Mouse (Mus musculus) cerebellum, adult 9-11 months (tissue): ENCODE results near the gene Ncapg.

ENCODE experiments used
- DNase-seq: peaks from one replicate; pipeline ENCODE4 v3.0.0; 2022

Ncapg gene

DNA sequence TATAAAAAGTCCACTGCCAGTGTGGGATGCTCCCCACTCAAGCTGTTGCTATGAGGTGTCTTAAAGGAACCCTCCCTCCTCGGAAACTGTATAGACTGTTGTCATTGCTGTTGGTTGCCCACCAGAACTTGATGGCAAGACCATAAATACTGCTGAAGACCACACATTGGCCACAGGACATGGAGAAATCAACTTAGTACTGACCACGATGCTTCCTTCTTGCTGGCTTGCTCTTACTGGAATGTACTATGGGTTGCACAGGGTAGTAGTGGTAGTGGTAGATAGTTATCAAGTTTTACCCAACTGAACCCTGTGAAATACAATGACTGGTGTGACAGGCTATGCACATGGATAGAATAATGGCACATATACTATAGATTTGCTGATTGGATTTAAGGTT is 37.1 kb downstream of the Ncapg start:
- no peak for DNase-seq

GRCm38 (mm10) chr5:45709653-45710052 is 39.9 kb downstream of the Ncapg start:
- no peak for DNase-seq

GRCm38 (mm10) chr5:45718848-45719488 is 49.2 kb downstream of the Ncapg start:
- no peak for DNase-seq

DNA sequence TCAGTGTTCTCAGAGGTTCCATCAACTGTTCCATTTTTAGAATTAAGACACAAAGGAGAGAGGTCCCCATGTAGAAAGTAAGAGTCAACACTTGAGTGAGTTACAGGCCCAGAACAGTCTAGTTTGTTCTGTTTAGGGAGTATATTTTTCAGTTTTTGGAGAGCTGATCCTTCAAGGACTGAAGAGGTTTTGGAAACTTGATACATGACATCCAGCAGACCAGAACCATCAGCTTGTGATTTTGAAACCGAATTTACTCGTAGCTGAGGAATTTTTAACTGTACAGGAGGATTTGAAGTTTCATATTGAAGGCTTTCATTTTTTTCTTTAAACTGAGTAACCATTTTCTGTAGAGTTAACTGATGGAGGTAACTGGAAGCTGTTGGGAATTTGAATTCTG is 64.0 kb downstream of the Ncapg start:
- DNase-seq = no peak

DNA sequence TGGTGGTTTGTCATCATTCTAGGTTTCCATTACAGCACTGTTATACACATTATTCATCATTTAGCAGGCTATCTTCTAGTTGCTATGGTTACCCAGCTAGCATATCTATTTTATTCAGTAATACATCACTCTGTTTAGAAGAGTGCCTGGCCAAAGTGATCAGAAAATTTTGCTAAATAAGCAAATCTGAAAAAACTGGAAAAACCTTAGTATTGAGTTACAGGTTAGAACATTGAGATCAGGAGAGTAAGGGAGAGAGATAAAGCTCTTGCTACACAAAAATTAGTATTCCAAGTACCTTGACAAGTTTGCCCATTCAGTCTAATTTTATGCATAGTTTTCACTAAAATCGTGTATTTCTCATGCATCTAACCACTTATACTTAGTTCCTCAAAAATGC is 68.2 kb downstream of the Ncapg start:
- DNase-seq = no peak
